Mouse (Mus musculus): Measurements from ENCODE around the gene Nup188.

Gene Nup188

DNA sequence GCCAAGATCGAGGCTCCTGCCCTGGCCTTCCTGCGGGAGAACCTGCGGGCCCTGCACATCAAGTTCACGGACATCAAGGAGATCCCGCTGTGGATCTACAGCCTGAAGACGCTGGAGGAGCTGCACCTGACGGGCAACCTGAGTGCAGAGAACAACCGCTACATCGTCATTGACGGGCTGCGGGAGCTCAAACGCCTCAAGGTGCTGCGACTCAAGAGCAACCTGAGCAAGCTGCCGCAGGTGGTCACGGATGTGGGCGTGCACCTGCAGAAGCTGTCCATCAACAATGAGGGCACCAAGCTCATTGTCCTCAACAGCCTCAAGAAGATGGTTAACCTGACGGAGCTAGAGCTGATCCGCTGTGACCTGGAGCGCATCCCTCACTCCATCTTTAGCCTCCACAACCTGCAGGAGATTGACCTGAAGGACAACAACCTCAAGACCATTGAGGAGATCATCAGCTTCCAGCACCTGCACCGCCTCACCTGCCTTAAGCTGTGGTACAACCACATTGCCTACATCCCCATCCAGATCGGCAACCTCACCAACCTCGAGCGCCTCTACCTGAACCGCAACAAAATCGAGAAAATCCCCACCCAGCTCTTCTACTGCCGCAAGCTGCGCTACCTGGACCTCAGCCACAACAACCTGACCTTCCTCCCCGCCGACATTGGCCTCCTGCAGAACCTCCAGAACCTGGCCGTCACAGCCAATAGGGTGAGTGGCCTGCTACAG lies 29.4 kb upstream of the Nup188 start:
- no peak for DNase-seq (ENCODE audit: low spot score)

DNA sequence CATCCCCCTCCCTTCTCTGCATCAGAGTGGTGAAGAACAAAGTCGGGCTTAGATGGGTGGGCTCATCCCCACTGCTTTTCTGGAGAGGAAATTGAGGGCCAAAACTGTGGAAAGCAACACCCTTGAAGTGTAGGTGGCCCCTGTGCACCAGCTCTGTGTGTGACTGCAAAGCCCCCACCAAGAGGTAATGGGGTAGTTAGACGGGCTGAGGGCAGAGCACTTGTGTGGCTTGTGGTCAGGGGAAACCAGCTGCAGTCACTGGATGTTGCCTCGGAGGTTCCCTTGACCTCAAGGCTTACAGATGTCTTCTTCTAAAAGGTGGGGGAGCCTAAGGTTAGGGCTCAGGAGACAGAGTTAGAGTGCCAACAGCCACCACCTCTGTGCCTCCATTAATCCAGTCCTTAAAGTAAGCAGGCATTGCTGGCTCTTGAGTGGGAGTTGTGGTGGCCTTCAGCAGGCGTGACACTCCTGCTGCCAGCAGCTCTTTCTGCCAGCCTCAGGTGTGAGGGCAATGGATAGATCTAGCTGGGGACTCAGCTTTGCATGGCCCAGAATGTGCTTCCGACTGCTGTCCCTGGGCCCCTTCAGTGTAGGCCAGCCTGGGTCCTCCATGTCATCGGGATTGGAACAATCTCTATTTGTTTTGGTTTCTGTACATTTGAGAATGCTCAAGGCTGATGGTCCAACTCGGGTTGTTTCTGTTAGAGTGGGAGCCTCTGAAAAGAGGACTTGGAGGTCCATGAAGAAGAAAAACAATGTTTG lies 28.3 kb upstream of the Nup188 start:
- DNase-seq (ENCODE audit: low spot score), result no peak

DNA sequence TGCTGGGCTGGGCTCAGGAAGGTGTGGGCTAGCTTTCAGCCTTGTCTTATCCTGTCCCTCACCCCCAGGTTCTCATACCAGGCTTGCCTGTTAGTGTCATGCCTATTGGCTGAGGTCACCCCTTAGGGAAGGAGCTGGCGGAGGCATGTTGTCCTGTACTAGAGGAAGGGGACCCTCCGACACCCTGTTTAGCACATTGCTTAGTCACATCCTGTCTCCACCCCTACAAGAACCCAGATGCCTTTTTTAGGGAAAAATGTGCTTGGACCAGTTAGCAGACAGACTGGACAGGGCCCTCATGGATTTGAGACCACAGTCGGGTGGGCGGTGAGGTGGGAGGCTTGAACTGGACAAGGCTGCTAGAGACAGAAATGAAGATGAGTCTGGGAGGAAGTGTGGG lies 27.6 kb upstream of the Nup188 start:
- no peak for DNase-seq (ENCODE audit: low spot score)

DNA sequence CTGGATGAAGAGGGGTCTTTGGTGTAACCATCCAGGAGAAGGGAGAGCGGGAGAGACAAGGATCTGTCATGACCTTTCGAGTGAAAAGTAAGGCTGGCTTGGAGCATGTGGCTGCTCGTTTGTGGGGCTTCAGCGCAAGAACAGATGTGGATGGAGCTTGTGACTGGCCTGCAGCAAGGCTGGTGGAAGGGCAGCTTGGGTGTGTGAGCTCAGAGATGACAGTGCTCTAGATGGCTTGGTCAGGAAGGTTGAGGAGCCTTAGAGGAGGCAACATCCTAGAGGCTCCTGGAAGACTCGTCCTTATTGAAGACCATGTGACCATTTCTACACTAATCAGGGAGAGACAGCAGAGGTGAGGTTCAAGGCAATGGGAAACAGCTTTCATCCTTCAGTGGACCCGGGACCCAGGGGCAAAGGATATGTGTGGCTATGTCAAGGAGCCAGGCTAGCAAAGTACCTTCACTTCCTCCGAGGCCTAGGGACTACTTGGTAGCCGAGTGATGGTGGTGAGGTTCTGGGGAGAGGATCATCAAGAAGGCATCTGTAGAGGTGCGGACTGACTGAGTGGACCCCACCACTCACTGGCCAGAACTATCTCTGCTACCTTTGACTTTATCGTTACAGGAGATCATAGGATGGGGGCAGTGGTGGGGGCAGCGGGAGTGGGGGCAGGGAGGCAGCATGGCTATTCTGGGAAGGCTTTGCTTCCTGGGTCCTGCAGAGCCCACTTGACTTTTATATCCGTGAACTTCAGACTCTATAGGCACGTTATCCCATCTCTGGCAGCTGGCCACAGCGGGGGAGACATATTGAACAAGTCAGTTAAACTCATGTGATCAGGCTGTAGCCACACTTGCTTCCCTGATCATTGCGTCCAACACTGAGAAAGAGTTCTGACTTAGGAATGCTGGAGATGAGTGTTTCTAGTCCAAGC lies 26.8 kb upstream of the Nup188 start:
- no peak for DNase-seq (ENCODE audit: low spot score)

DNA sequence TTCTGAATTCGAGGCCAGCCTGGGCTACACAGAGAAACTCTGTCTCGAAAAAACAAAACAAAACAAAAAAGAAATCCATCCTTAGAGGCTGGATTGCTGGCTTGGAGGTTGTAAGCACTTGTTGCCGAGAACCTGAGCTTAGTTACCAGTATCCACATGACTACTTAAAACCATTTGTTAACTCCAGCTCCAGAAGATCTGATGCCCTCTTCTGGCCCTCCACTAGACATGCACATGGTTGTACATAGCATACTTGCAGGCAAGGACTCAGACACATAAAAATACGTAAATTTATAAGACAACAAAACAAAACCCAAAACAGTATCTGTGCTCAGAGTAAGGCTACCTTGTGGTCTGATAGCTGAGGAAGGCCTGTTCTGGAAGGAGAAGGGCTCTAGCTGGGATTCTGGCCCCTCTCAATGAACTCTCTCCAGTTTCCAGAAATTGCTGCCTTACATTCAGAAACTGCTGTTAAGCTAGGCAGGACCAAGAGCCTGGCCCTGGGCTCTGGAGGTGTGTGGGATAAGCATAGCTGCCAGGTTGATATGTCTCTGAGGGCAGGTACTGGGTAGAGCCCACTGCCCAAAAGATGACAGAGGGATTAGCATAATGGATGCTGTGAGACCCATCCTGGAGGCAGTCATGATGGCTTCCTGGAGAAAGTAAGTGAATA lies 25.0 kb upstream of the Nup188 start:
- no peak for DNase-seq (ENCODE audit: low spot score)

DNA sequence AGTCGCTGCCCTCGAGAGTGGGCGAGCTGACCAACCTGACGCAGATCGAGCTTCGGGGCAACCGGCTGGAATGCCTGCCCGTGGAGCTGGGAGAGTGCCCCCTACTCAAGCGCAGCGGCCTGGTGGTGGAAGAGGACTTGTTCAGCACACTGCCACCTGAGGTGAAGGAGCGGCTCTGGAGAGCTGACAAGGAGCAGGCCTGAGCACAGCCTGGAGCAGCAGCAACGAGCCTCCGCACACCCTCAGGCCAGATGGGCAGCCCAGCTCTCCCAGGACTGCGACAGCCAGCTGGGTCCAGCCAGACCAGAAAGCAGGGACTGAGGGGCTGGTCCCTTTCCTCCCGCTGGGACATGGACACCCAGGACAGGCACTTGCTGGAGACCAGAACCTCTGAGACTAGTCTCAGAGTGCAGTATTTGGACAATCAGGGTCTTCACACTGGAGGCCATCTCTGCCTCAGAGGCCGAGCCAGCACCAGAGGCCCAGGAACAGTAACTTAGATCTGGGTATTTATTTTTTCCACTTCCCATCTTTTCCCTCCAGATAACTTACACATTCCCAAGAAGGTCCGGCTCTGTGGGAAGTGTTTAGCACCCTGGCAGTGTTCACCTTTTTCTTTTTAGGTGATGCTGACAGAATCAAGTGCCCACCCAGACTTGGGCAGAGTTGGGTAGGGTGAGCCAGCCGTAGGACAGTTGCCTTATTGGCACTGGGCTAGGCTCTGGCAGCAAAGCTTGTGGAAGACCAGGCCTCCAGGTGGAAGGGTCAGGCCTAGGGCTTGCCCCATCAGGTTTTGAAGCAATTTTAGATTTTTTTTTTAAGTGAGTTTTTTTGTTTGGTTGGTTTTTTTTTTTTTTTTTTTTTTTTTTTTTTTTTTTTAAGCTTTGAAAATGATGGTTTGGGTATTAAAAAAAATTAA lies 24.0 kb upstream of the Nup188 start:
- no peak for DNase-seq (ENCODE audit: low spot score)

DNA sequence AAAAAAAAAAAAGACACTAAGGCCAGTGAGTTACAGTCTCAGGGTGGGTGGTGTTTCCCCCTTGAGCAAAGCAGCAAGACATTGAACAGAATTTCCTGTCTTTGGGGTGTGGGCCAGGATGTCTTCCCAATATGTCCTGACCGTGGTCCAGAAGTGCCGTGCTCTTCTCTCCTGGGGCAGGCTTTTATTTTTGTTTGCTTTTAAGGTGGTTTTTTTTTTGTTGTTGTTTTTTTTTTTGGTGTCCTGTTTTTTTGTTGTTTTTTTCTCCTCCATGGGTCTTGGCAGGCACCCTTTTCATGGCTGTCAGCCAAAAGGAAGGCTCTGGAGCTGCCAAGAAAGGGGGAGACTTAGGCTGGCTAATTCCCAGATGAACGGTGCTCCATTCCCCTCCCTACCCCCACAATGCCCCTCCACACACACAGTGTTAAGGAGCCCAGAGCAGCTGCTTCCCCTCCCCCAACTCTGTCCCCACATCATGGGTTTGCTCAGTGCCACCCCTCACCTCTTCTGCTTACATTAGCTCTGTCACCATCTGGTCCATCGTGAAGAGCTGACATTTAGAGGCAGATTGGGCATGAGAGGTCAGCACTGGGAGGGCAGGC lies 23.3 kb upstream of the Nup188 start:
- peak; percentile 47 for DNase-seq (ENCODE audit: low spot score)

DNA sequence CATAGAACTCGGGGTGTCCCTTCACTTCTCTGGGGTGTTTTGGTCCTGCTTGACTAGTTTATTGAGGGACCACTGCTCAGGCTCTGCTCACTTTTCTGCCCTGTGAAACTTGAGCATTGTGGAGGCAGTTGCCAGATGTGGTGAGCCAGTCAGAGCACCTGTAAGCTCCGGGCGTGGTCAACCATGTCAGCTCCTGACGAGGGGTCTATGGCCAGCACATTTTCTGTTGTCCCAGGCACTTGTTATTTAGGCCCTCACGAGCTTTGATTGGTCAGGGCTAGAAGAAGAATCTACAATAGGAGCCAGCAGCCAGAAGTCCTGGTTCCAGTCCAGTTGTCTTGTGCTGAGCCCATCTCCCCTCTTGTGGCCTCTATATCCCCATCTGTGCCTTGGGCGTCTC lies 22.4 kb upstream of the Nup188 start:
- no peak for DNase-seq (ENCODE audit: low spot score)

DNA sequence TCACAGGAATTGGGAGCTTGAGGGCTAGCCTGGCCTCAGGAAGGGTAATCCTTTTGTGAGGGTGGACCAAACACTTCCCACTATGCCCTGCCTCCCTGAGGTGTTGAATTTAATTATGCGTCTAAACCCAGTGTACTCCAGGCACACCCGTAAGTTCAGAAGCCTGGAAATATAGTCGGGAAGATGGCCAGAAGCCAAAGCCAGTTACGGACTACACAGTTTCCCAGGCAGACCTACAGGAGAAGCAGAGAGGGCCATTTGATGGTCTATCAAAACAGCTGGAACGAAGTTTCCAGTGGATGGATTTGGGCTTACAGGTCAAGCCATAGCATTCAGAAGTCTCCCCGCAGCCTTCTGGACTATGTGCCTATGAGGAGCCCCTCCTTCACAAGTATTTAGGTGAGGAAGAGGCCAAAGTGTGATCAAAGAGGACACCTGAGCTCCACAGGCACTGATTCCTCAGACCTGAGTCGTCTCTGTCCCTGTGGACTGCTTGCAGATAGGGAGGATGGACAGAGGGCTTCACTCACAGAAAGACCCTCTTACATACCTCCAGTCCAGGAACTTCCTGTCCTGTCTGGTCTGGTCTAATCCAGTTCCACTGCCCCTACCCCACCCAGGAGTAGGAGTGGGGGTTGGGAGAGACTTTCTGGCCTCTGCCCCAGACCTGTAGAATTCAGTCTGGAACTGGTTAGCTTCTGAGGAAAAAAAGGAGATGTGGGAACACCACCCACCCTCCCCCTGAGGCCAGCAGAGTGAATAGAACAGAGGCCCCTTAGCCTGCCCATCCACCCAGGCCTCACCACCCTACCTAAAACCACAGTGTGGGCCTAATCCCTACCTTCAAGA lies 21.3 kb upstream of the Nup188 start:
- no peak for DNase-seq (ENCODE audit: low spot score)

DNA sequence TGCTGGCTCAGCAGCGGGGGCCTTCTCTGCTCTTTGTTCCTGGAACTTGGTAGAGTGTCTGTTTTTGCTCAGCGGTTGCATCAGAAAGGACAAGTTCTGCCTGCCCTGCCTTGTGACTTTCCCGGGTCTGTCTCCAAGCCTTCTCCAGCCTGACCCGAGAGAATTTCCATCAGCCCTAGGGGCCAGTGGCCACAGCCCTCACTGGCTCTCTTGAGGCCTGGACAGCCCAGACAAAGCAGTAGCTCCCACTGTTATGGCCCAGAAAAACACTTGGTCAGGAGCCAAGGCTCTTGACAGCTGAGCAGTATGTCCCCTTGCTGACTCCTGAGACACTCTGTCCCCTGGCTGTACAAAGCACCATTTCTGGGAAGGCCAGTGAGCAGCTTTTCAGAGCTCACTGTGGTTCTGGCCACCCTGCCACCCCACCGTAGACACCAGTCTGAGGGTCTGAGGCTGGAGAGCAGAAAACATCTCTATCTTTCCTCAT lies 20.4 kb upstream of the Nup188 start, which contains the start of gene Phyhd1:
Gene Phyhd1, plus strand, starts transcription at position 437 of the 487 bp plus-strand sequence.
- peak; percentile 54 for DNase-seq (ENCODE audit: low spot score)

DNA sequence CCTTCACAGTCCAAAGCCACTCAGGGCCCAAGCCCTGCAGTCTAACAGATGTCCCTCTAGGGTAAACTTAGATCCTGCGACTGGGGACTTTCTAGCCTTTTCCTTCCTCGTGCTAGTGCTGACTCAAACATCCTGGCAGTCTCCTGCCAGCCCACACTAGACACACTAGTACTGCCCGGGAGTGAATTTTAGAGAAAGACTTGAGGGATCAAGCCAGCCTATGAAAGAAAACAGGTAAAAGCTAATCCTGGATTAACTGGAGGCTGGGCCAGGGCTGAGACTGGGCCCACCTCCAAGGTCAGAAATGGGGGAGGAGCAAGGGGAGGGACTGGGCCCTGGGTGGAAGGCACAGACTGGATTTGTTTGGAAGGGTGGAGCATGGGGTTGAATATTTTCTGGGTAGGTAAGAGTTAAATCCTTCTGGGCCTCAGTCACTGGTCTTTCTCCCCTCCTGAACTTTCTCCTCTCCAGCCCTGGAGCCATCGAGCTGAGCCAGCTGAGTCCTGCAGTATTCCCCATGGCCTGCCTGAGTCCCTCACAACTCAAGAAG lies 19.7 kb upstream of the Nup188 start:
- DNase-seq (ENCODE audit: low spot score), result peak; percentile 55

DNA sequence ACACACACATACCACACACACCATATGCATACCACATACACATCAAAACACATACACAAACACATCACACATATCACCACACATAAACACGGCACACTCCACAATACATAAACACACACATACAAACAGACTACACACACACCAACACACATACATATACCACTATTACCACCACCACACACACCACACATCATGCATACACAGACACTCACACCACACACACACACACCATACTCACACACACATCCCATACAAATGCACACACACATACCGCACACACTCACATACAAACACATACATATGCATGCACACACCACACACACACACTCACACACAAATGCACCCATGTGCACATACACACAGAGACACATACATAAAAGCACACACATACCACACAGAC lies 18.7 kb upstream of the Nup188 start:
- no peak for DNase-seq (ENCODE audit: low spot score)

DNA sequence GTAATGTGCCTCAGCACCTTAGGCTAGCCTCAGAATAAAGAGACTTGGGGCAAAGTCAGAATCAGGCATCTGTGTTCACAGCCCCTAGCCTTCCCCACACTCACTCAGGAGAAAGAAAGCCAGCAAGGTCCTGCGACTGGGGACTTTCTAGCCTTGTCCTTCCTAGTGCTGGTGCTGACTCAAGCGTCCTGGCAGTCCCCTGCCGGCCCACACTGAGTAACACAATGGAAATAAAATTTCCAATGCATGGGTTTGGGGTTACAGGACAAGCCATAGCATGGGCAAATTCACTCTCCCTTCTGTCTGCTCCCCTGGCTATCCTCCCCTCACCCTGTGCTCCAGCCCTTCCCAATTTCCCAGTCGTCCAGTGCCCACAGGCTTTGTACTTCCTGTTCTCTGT lies 17.8 kb upstream of the Nup188 start:
- DNase-seq (ENCODE audit: low spot score), result no peak

DNA sequence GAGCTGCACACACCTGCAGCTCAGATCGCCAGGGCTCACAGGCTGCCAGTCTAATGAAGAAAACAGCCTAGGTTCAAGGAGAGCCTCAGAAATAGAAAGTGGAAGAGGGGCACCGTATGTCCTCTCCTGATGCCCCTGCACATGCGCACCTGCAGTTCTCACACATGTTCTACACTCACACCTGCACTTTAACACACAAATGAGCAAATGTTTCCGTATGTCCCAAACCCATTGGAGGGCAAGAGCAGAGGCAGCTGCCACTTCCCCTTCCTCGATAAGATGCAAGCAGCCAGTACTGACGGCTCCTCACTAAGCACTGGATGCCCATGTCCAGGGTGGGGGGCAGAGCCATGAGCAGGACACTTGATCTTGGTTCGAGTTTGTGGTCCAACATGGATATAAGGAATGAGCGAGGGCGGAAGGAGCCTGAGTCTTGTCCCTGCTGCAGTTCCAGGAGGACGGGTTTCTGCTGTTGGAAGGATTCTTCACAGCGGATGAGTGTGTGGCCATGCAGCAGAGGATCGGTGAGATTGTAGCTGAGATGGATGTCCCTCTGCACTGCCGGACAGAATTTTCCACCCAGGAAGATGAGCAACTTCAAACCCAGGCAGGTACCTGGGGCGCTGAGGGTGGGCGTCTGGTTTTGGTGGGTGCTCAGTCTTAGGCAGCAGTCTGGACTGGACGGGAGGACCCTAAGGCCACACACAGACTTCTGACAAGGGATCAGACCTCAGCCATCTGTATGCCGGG lies 16.8 kb upstream of the Nup188 start:
- no peak for DNase-seq (ENCODE audit: low spot score)

DNA sequence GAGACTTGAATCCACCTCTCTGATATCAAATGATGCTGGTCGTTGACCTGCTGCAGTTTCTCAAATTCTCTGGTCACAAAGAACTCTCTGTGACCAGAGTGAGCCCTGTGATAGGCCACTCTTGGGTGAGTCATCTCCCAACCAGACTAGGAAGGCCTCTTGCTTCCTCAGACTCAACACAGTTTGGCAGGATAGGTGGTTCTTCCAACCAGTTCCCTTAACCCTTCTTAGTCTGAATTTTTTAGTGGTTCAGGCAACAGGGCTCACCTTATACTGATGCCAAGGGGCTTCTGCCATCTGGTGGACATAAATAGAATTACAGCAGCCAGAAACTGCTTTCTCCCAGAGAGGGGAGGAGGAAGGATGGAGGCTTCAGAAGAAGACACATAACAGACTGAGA lies 16.1 kb upstream of the Nup188 start:
- DNase-seq (ENCODE audit: low spot score), result peak; percentile 50

DNA sequence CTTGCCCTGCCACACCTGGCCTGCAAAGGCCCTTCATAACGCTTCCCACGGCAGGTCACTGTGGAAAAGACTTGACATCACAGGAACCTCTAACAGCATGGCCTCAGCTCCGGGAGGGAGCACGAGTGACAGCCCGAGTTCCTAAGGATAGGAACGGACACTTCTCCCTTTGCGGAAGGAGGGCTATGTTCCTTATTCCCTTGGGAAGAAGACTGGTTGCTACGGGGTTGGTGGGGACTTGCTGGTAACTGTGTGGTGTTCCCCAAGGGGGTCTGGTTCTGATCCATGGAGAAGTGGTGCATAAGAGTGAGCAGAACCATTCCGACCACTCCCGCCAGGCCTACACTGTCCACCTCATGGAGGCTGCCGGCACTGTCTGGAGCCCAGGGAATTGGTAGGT lies 5.5 kb upstream of the Nup188 start, which contains the start of gene Gm28038:
Gene Gm28038, plus strand, starts transcription at position 301 of the 400 bp plus-strand sequence.
- DNase-seq (ENCODE audit: low spot score), result no peak

DNA sequence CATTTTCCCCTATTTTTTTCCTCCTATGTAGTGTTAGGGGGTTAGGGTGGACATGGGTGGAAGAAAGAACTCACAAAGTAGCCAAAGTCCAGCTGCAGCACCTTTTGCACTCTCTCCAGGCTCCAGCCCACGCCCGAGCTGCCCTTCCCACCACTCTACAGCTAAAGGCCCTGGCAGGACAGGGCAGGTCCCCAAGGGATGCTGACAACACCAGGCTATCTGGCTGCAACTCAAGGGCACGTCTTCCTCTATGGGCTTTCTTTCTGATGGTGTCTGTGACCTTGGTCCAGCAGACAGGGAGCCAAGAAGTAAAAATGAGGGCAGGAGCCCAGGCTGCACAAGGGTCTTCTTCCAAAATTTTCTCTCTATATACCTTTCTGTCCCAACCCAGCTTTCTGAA lies 4.5 kb upstream of the Nup188 start:
- DNase-seq (ENCODE audit: low spot score), result no peak

DNA sequence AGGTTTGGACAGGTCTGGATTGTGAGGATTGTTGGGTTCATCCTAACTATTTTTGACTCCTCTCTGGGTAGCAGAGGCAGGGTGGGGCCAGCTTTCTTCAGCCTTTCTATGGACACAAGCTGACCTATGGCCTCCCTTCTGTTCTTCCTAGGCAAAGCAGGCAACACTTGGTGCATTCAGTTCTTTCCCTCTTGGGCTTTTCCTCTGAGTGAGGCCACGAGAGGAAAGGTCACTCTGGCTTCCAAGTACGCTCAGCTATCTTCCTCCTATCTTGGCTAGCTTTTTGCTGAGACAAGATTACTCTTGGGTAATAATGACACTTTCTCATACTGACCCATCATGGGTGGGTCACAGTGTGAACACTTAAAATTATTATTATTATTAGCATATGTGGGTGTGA lies 3.0 kb upstream of the Nup188 start:
- DNase-seq (ENCODE audit: low spot score), result no peak
